Mouse (Mus musculus) inflammation-experienced regulatory T-cells (primary cell): ENCODE results near the gene Ndufaf1. TPM values are rescaled to one million over a fixed set of nuclear protein-coding genes. Genes with fewer than 3 reads are reported as not detected.

ENCODE experiments used
- polyA plus RNA-seq, 2 experiments: library from polyadenylated mRNA; unstranded; fragments of 100-300 nt; shearing (Covaris generic); gene quantifications; one replicate each; pipeline ENCODE4 v1.2.1; 2017

The Ndufaf1 gene
- polyA plus RNA-seq, result 10 to 100 TPM; 29.0 to 30.9 TPM

GRCm38 (mm10) chr2:119662220-119663182 lies at the start of gene Ndufaf1:
Ndufaf1 (minus strand) TSS chr2:119662827.

GRCm38 (mm10) chr2:119674525-119675214 lies 12.0 kb upstream of the Ndufaf1 start, which contains the start of gene Rtf1:
Rtf1 (plus strand) TSS chr2:119675068.

GRCm38 (mm10) chr2:119618199-119618982 lies 44.2 kb downstream of the Ndufaf1 start, which contains the start of the genes Nusap1 and Oip5:
Nusap1 (plus strand) TSS chr2:119618298.
Oip5 (minus strand) TSS chr2:119618469.

Other genes starting within 250 kb of the Ndufaf1 start
- 1 to 10 TPM; 4.4 to 6.2 TPM for gene Ino80, start 185.1 kb downstream of the Ndufaf1 start, polyA plus RNA-seq
- 1 to 10 TPM in 1 of 2 experiments, under 1 TPM in 1; 0.02 to 1.3 TPM for gene Exd1, start 115.2 kb downstream of the Ndufaf1 start, polyA plus RNA-seq
- gene Chp1, start 115.1 kb downstream of the Ndufaf1 start, polyA plus RNA-seq, result 10 to 100 TPM; 58.3 to 82.7 TPM
- gene Nusap1, start 44.5 kb downstream of the Ndufaf1 start, polyA plus RNA-seq, result 1 to 10 TPM in 1 of 2 experiments, not detected in 1; 1.9 TPM
- 1 to 10 TPM; 2.0 to 2.6 TPM for gene Oip5, start 44.4 kb downstream of the Ndufaf1 start, polyA plus RNA-seq
- 10 to 100 TPM; 56.4 to 67.5 TPM for gene Rtf1, start 12.2 kb upstream of the Ndufaf1 start, polyA plus RNA-seq
- under 1 TPM; 0.16 to 0.84 TPM for gene Itpka, start 79.5 kb upstream of the Ndufaf1 start, polyA plus RNA-seq
- 1 to 10 TPM in 1 of 2 experiments, under 1 TPM in 1; 0.58 to 1.4 TPM for gene Ltk, start 97.6 kb upstream of the Ndufaf1 start, polyA plus RNA-seq
- gene Rpap1, start 124.7 kb upstream of the Ndufaf1 start, polyA plus RNA-seq, result 10 to 100 TPM; 26.4 to 34.6 TPM
- 1 to 10 TPM; 6.3 to 6.8 TPM for gene Tyro3, start 134.9 kb upstream of the Ndufaf1 start, polyA plus RNA-seq
- 10 to 100 TPM; 35.6 to 44.5 TPM for gene Mga, start 234.4 kb upstream of the Ndufaf1 start, polyA plus RNA-seq